Mouse (Mus musculus): ENCODE data around the gene Tmem240.

Gene Tmem240

GRCm38 (mm10) chr4:155735788-155736187 is 1.2 kb downstream of the Tmem240 start:
- DNase-seq, result no peak

DNA sequence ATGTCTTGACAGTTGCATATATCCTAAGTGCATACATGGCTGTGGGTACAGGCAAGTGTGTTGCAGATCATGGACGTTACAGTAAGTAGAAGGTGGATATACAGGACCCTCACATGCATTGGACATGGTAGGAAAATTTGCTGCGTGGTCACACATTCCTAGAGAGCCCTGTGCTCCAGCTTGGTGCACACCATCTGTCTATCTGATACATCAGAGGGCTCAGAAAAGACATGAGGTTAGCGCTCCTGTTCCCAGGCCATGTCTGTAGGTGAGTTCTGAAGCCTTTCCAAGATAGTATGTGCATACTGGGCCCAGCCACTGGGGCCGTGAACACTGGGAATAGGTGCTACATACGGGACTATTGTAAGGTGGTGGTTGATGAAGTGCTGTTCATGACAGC is 1.8 kb downstream of the Tmem240 start:
- peak; percentile 54 for DNase-seq

GRCm38 (mm10) chr4:155738262-155738661 is 3.7 kb downstream of the Tmem240 start:
- no peak for DNase-seq

DNA sequence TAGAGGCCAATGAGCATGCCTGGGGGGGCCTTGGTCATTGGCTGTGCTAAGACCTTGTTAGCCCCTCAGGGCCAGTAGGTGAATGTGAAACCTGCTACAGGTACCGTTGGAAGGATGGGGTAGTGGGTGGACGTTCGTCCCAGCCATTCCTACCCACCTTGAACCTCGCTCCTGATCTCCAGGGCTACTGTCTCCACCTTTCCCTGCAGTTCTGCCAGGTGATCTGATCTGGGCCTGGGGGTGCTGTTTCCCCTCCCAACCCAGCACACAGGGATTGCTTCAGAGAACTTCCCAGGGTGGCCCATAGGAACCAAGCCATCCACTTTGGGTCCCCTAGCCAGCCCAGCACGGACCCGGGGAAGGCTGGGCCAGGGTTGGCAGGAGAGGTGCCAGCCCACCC is 4.6 kb downstream of the Tmem240 start:
- peak; percentile 69 for DNase-seq

DNA sequence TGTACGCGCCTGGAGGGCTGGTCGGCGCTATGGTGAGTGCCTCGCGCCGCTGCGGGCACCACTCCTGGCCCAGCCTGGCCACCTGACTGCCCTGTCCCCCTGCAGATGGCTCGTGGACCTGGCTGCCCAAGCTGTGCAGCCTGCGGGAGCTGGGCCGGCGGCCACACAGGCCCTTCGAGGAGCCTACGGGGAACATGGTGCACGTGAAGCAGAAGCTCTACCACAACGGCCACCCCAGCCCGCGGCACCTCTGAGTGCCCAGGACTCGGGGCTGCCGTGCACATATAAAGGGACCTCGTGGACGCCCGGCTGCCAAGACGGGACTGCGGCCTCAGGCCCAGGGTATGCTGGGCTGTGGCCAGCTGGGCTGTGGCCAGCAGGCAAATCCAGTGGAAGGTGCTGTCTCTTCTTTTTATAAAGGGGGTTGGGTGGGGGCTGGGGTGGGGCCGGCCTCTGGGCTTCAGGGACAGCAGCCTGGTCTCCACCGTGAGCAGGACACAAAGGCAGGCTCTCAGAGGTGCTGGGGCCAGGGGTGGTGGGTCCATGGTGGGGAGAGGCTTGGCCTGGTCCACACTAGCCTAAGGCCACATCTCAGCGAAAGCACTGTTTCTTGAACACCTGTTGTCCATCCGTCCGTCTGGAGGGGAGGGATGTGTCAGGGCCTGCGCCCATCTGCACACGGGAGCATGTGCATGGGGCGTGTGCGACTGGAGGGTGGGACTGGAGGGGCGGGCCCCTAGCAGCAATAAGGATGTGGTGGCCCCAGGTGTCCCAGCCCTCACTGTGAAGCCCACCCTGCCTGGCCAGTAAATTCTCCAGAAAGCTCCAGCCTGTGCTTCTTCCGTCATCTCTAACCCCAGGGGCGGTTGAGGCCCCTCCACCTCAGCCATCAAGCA is 5.4 kb downstream of the Tmem240 start:
- DNase-seq, result peak; percentile 87

GRCm38 (mm10) chr4:155740681-155741080 is 6.1 kb downstream of the Tmem240 start:
- DNase-seq, result peak; percentile 49

- no peak for DNase-seq
Measured at GRCm38 (mm10) chr4:155742684-155743083, 8.1 kb downstream of the Tmem240 start.

- peak; percentile 70 for DNase-seq
Measured at GRCm38 (mm10) chr4:155744474-155744873, 9.9 kb downstream of the Tmem240 start.

- no peak for DNase-seq
Measured at GRCm38 (mm10) chr4:155745136-155745535, 10.5 kb downstream of the Tmem240 start.

GRCm38 (mm10) chr4:155746036-155746548 is 11.5 kb downstream of the Tmem240 start:
- peak; percentile 88 for DNase-seq

DNA sequence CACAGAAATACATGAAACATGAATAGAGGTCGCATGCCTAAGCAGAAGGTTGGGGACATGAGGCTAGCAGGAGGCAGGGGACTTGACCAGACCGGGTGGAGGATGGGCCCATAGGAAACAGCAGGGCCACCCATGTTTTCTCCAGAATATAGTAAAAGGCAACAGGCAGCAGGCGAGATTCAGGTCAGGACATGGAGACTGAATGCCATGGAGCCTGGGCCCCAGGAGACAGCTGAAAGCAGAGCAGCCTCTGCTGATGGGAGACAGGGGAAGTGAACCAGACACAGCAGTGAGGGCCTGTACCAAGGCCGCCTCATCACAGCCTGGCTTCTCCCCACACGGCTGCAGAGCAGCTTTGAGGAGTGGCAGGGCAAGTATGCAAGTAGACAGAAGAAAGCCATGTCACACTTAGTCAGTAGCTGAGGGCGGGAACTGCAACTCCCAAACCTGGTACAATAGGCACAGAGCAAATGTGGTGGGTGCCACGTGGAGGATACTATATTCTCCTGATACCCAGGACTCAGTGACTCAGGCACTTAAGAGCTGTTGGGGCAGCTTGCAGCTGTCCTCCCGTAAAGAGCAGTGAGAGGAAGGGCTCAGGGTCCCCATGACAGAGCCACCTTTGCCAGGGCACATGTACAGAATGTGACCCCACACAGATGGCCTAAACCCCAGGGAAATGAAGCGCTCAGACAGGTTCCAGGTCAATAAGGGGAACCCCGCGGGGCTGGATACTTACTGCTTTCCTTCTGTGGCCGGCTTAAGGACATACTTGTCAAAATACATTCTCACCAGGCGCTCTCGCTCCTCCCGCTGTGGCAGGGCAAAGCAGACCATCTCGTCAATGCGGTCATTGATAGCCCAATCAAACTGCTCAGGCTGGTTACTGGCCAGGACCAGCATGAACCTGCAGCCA is 12.2 kb downstream of the Tmem240 start:
- peak; percentile 76 for DNase-seq

DNA sequence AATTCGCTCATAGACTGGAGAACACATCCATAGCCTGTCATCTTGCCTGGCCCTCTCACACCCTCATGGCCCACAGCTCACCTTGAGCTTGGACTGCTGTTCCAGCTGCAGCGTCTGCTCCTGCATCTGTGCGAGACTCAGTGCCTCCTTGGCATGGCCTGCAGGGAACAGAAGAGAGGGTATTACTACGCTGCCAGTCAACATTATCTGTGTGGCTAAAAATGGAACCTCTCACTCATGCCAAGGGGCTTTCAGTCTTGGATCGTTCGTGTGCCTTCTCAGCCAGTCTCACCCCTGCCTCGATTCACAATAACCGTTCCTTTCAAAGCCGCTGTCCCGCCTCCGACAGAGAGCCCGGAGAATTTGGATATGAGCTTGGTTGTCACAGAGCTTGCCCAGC is 22.4 kb downstream of the Tmem240 start:
- DNase-seq, result no peak

GRCm38 (mm10) chr4:155759862-155760612 is 25.4 kb downstream of the Tmem240 start:
- DNase-seq, result no peak

DNA sequence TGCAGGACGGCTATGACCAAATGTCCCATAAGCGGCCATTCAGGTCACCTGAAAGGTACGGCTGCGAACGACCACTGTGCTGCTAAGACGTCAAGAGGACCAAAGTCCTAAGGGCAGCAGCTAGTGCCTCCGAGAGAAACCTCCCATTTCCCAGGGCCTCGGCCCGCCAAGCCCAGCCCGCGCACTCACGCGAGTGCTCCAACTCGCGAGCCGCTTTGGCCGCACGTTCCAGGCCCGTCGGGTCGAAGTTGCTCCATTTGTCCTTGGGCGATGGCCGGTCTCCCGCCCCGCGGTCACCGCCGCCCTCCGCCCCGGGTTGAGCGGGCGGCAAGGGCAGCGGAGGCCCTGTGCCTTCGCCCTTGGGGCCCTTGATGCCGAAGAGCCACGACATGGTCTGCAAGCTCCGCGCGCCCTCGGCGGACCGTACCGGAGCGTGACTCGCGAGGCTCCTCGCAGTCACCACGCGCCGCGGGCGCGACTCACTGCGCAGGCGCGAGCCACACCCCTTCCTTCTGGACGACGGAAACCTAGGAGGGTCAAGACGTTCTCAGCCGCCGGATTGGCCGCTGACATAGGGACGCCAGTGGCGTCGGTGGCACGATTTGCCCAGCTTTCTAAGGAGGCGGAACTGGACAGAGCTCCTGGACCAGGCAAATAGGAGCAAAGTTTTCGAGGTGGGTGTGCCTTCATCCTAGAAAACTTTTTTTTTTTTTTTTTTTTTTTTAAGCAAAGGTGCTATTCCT is 26.2 kb downstream of the Tmem240 start, which contains the start of gene Atad3a:
Gene Atad3a (minus strand): TSS at position 481 of the 743 bp plus-strand sequence.
- peak; percentile 96 for DNase-seq

- peak; percentile 48 for DNase-seq
Measured at GRCm38 (mm10) chr4:155761356-155762099, 26.9 kb downstream of the Tmem240 start.

GRCm38 (mm10) chr4:155762357-155762756 is 27.8 kb downstream of the Tmem240 start:
- DNase-seq, result no peak

DNA sequence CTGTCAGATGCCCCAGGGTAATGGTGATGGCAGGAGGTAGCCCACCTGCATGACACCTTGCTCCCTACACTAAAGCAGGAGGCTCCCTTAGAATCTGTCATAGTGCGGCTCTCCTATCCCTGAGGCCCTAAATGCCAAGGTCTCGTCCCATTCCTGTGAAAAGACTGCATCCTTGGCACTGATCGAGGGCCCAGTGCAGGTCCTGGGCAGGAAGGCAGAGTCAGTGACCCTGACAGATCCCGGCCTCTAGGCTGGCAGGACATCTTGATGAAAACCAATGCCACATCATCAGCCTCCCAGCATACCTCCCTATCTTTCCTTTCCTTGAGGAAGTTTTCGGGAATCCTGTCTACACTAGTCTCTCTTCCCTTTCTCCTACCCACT is 34.9 kb downstream of the Tmem240 start:
- DNase-seq, result peak; percentile 42

- peak; percentile 93 for DNase-seq
Measured at GRCm38 (mm10) chr4:155769880-155770512, 35.4 kb downstream of the Tmem240 start.

GRCm38 (mm10) chr4:155770626-155771025 is 36.0 kb downstream of the Tmem240 start:
- no peak for DNase-seq

- DNase-seq, result no peak
Measured at GRCm38 (mm10) chr4:155771706-155772105, 37.1 kb downstream of the Tmem240 start.

Measured in cerebellum, adult 11-12 months (tissue).